Comparison of ENCODE assay signal across 27 mouse cellular contexts in the genomic region with DNA sequence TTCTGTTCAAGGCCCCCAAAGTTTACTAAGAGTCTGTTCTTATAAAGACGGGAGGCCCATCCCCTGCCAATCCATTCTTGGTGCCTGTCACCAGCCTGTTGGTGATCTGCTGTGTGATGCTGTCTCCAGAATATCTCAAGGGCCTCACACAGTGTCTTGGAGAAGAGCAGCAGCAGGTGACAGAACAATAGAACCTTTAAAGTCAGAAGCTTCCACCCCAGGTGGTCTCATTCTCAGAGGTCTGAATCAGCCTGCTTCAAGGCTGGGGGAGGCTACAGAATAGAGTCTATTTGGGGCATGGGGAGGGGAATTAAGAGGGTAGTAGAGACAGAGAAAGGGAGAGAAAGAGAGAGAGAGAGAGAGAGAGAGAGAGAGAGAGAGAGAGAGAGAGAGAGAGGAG. TPM values are rescaled to one million over a fixed set of nuclear protein-coding genes. Genes with fewer than 3 reads are reported as not detected.
"Had no signal": no experiment of that assay in that cellular context is flagged by ENCODE, and none has a peak within 500 bp of the region (broad histone marks: within the 10 kb centered on the region; RNA-seq: fewer than 3 reads in every experiment).

No protein-coding gene starts in this region.

- H3K9me3 ChIP-seq: liver, embryonic 15.5 days; lung, embryonic 15.5 days; midbrain, embryonic 13.5 days; midbrain, embryonic 15.5 days; neural tube, embryonic 12.5 days had no signal

- H3K4me3 ChIP-seq: liver, embryonic 15.5 days; lung, embryonic 15.5 days; megakaryocyte, embryonic 14.5 days; midbrain, embryonic 13.5 days; midbrain, embryonic 15.5 days; neural tube, embryonic 12.5 days had no signal

- H3K27ac ChIP-seq: liver, embryonic 15.5 days; lung, embryonic 15.5 days; macrophage; midbrain, embryonic 13.5 days; midbrain, embryonic 15.5 days; neural tube, embryonic 12.5 days had no signal

- H3K36me3 ChIP-seq: liver, embryonic 15.5 days; lung, embryonic 15.5 days; midbrain, embryonic 13.5 days; midbrain, embryonic 15.5 days; neural tube, embryonic 12.5 days had no signal

- ATAC-seq: liver, postnatal 0 days; lung, postnatal 0 days; midbrain, embryonic 13.5 days; midbrain, embryonic 15.5 days had no signal

- H3K27me3 ChIP-seq: liver, embryonic 15.5 days; lung, embryonic 15.5 days; megakaryocyte, embryonic 14.5 days; midbrain, embryonic 13.5 days; midbrain, embryonic 15.5 days; neural tube, embryonic 12.5 days had no signal

- H3K9ac ChIP-seq: liver, embryonic 15.5 days; liver, postnatal 0 days; lung, embryonic 15.5 days; midbrain, embryonic 13.5 days; midbrain, embryonic 15.5 days; neural tube, embryonic 12.5 days had no signal

- H3K4me1 ChIP-seq: liver, embryonic 15.5 days; lung, embryonic 15.5 days; megakaryocyte, embryonic 14.5 days; midbrain, embryonic 13.5 days; midbrain, embryonic 15.5 days; neural tube, embryonic 12.5 days had no signal

- DNase-seq: liver, postnatal 0 days; lung, adult 2 months; lung, postnatal 14 days; lung, postnatal 36 days; retina, postnatal 1 day; right cerebral cortex, adult 18-20 months; right cerebral cortex, postnatal 25 days; right cerebral cortex, postnatal 4 days; spleen, adult 18-20 months; thymus, adult 18-20 months; thymus, postnatal 14 days; thymus, postnatal 36 days had no signal

RNA-seq across cellular contexts. Expression of gene Wdr20rt, which starts 18.9 kb away (rescaled TPM):
- polyA plus RNA-seq: liver, embryonic 15.5 days; liver, postnatal 0 days; lung, adult 2 months; lung, embryonic 15.5 days; lung, postnatal 0 days; macrophage; midbrain, embryonic 11.5 days; midbrain, embryonic 13.5 days; midbrain, embryonic 15.5 days; midbrain, postnatal 0 days; neural tube, embryonic 12.5 days; neural tube, embryonic 14.5 days; small intestine, adult 2 months; stomach, embryonic 14.5 days; stomach, embryonic 16.5 days; thymus, postnatal 0 days had no signal
